Mouse (Mus musculus): ENCODE measurements around the gene Ttc36.

DNA sequence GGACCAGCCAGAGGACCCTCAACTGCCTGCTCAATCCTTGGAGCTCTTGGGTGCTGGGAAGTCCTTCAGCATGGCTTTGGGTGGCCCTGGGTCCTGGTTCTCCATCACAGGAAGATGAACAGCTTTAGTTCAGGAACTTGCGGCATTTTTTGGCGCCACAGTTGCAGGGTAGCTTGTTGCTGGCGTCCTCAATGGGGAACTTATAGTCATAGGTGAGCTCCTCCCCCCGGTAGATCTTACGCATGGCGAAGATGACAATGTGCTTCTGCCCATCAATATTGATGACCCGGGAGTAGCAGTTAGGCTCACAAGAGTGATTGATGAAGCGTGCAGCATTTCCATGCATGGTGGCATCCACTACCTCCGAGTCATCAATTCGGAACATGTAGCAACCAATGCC is 4.9 kb upstream of the Ttc36 start:
- TF ChIP-seq CTCF (IDR thresholded peaks at IDR 0.05; ENCODE audit: control insufficient read depth, insufficient read depth, insufficient replicate concordance, low read depth, low read length) (no peak), POLR2A (IDR thresholded peaks at IDR 0.05; ENCODE audit: control insufficient read depth, low read depth, low read length) (no peak)
